Mouse (Mus musculus) lung, postnatal 14 days (tissue): Measurements from ENCODE around the gene Arl8b.
A peak's percentile ranks its signal among the peaks of the same experiment; 100 is the strongest.

Source experiments
- DNase-seq: peaks from one replicate; pipeline ENCODE4 v3.0.0; 2021

The Arl8b gene

DNA sequence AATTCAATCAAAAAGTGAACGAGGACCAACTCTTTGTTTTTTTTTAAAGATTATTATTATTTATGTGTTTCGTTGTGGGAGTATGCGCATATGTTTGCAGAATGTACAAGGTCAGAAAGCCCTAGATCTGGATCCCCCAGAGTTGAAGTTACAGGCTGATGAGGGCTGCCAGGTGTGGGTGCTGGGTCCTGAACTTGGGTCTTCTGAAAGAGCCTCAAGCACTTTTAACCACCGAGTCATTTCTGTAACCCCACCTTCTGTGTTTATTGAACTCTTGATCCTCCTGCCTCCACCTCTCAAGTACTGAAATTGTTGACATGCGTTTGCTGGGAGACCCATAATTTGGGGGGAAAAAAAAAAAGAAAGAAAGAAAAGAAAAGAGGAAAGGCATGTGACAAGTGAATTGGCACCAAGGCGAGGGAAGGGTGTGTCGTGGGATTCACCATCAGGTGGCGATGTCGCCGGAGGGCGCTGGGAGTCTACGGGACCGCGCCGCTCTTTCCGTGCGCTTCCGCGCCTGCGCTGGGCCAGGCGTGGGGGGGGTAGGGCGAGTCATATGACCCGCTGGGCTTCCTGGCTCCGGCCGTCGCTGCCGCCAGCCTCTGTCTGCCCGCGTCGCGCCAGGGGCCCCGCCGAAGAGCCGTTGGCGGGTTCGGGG is at the start of gene Arl8b:
TSS of gene Arl8b (plus strand) at position 574 of the 658 bp plus-strand sequence.
- DNase-seq = peak; percentile 98

DNA sequence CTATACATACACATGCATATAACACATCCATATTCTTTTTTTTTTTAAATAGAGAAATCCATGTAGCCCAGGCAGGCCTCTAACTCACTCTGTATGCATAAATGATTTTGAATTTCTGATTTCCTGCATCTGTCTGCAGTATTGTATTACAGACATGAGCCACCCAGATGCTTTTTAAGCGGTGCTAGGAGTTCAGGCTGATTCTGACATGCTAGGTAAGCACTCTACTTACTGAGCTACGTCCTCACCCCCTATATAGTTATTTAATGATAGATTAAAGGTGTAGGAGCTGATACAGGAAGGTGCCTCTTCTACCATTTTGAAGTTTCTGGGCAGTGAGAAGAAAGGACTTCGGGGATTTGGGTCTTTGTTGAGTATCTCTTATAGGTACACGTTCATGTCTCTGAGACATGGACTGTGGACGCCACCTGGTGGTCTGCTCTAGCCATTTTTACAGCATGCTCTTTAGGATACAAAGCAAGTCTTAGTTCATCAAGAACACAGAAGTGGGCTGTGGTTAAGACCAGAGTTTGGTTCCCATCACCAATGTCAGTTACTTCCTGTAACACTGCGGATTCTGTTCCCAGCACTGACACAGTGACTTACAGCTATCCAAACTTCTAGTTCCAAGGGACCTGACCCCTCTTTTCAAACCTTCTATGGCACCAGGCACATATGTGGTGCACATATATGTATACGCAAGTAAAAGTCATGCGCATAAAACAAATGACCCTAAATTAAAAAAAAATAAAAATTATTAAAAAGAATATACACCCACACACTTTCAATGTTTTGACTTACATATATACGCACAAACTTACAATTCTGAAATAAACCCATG is 46.8 kb upstream of the Arl8b start:
- peak; percentile 77 for DNase-seq

DNA sequence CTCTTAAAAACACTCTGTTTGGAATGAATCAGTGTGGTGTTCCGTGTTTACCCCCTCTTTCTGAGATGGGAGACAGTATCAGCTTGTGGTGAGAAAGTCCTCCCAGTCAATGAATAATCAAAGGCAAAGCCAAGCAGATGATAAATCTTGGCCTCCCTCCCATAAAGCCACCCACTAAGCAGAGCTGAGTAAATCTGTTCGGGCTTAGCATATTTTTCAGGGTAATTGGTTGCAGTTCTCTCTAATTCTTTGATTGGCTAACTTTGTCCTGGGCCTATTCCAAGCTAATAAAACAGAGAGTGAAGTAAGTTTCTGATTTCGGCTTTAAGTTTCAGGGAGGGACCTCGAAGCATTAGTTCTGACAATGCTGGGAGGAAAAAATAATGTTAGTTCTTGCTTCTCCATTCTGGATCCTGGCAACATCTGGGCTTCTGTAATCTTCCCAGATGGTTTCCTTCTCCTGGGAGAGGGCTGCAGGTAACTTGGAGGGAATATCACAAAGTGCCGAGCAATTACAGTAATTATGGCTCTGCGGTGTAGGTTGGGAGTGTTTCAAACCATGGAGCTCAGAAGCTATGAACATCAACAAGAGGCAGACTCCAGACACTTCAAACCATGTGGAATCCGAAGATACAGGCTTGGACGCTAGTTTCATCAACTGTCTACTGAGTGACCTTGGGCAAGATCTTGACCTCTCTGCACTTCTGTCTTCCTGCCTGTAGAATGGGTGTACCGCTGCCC is 44.3 kb upstream of the Arl8b start:
- DNase-seq = no peak

DNA sequence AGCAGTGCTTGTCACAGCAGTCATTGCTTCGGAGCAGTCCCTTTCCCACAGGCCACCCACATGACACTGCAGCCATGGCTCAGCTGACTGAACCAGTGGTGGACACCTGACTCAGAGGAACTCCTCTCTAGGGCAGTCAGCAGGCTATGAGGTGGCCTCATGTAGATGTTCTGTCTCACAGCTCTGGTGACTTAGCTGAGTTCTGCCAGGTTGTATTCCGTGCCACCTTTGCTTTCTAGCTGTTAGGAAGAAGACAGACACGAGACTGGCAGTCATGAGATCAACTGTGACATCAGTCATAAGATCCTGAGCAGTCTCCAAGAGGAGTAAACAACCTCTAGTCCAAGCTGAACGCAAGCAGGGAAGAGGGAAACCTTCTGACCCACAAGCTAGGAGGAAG is 42.3 kb upstream of the Arl8b start:
- no peak for DNase-seq

DNA sequence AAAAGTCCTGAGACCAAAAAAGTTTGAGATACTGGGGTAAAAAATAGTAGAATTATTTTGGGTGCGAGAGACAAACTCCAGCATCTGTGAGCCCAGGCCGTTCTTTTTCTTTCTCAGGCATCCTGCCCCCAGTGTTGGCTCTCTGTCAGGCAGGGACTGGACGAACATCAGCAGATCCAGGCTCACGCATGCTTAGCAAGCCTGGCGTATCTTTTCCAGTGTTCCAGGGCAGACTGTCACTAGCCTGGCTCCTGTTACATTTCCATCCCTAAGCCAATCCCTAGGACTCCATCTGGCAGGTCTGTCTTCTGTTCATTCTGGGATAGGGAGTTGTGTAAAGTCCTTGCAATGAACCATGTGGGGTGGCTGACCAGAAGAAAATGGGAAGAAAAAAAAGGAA is 39.2 kb upstream of the Arl8b start:
- DNase-seq = no peak

DNA sequence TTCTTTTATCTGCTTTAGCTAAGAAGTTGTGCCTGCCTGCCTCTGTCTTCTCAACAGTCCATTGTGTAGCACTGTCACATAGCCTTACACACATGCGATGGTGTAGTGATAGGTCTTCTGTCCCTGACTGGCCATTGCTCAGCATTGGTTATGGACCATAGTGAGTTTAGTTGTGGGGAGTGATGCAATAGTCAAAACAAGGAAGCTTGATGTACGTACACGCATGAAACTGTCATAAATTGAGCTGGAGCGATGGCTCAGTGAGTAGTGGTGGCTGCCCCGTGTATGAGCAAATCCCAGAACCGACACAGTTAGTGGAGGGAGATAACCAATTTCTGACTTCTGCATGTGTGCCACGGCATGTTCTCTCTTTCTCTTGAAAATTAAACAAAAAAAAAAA is 31.6 kb upstream of the Arl8b start:
- DNase-seq = no peak

DNA sequence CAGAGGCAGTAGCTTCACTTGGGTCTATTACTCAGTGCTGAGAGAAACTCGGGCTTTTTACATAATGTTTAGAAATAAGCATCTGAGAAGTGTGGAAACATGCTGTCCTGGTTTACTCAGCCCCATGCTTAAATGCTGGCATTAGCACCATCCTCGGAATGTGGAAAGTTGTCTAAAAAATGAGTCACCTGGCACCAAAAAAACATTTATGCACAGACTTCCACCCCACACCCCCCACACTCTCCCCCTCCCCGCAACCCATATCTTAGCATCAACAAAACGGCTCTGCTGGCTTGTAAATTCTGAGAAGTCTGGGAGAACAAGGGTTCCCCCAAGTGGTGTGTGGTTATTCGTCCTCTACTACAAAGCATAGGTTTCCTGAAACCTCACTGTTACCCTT is 30.5 kb upstream of the Arl8b start:
- DNase-seq = no peak

DNA sequence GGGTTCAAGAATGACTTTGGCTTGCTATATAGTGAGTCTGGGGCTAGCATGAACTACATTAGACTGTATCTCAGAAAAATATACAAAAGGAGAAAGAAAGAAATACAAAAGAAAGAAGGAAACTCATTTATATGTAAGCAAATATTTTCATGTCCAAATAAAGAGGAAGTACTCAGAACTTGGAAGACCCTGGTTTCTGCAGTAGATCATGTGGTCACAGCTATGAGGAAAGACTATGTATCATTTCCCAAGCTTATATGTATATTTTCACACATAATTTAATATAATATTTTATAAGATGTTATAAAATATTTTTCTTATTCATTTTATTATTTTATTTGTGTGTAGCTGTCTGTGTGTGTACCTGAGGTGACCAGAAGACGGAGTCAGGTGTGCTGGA is 29.4 kb upstream of the Arl8b start:
- no peak for DNase-seq

DNA sequence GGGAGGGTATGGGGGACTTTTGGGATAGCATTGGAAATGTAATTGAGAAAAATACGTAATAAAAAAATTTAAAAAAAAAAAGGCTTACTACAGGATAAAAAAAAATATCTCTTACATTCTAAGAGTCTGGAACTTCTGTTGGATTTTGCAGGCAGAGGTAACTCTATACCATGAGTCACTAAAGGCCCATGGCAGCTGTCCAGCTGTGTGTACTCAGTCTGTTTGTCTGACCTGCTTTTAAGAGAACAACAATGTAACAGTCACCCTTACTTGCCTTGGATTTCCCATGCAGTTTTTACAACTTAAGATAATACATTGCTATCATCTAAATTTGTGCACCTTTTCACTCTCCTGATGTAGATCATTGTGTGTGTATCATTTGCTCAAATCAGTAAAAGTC is 28.5 kb upstream of the Arl8b start:
- no peak for DNase-seq

DNA sequence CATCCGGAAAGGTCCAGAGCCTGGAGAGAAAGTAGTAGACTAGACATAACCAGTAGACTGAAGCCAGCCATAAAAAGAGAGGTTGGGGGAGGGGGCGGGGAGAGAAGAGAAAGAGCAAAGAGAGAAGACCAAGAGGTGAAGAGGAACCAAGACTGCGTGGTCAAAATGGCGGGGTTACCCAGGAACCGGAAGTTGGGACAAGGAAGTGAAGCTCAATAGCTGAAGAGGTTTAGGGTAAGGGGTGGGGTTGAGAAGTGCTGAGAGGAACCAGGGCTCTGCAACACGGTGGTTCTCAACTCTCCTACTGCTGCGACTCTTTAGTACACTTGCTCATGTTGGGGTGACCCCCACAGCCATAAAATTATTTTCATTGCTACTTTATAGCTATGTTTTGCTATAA is 27.0 kb upstream of the Arl8b start:
- DNase-seq = no peak

DNA sequence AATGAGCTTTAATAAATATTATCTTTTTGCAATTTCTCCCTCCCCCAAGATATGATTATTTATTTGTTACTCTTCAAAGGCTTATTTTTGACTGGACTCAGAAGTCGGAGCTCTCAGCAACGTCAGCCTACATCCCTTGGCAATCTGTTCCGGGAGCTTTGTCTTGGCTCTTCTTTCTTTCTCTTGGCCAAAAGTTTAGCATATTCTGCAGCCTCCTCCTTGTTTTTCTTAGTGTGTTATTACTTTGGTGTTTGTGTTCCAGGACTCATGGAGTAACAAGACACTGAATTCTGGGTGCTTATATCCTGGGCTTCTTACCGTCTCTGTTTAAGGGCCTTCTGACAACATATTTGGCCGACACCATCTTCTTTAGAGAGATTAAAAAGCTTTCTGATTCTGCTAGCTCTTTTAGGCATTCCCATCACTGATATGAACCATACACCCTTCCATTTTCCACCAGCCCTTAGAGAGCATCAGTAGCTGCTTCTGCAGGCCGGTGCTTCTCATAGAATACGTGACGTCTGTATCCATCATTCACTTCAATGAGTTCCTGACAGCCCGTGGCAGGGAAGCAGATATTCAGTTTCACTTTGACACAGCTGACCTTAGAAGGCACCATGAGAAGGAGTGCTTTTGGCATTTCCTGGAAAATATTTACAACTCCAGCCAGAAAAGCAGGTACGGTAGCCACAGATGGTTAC is 23.8 kb upstream of the Arl8b start:
- DNase-seq = no peak

DNA sequence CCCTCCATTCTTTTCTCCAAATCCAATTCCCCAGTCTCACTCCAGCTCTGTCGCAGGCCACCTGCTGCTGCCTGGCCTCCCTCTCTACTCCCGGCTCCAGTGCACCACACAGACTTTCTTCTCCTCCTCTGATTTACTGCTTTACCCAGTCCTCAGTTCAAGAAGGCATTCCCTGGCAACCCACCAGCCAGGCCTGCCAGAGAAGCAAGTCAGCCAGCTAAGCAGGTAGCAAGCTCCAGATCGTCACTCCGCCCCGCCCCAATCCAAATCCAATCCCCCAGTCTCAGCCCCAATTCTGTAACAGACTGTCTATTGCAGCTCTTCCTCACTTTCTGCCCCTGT is 23.2 kb upstream of the Arl8b start:
- no peak for DNase-seq

DNA sequence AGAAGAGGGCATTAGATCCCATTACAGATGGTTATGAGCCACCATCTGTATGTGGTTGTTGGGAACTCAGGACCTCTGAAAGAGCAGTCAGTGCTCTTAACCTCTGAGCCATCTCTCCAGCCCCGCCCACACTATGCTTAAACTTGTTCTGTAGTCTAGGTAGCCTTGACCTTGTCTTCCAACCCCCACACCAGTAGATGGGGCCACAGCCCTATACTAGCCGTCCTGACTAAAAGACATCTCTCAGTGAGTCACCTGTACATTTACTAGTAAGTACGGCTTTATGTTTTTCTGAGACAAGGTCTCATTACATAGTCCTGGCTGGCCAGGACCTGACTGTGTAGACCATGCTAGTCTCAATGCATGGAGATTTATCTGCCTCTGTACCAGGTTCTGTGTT is 12.0 kb upstream of the Arl8b start:
- DNase-seq = no peak

DNA sequence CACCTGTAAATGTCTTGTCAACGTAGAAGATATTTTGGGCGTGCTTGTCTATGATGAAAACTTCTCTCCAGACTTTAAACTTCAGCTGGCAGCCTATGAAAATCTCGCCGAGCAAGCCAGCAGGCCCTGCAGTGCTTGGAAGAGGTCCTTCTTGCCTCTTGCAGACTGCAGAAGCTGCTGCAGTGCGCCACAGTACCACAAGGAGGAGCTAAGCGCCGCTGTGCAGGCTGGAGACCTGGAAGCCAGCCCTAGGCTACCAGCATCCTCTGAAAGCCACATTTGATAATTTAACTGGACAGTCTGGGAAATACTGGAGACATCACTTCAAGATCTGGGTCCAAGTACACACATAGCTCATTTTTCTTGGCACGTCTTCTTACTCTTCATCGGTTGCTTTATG is 10.0 kb upstream of the Arl8b start:
- DNase-seq = peak; percentile 88

DNA sequence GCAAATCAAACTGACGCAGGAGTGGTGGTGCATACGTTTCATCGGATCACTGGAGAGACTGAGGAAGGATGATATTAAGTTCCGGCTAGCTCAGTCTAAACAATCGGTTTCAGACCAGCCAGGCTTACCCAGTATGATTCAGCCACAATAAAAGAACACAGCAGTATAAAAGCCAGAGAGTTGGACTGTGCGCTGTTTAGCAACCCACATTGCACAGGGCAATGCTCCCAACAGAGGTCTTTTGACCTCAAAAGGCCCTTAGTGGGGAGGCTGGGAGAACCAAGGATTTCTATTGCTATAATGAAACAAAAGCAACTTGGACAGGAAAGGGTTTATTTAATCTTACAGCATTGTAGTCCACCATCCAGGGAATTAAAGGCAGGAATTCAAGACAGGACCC is 9.4 kb upstream of the Arl8b start:
- DNase-seq = no peak

DNA sequence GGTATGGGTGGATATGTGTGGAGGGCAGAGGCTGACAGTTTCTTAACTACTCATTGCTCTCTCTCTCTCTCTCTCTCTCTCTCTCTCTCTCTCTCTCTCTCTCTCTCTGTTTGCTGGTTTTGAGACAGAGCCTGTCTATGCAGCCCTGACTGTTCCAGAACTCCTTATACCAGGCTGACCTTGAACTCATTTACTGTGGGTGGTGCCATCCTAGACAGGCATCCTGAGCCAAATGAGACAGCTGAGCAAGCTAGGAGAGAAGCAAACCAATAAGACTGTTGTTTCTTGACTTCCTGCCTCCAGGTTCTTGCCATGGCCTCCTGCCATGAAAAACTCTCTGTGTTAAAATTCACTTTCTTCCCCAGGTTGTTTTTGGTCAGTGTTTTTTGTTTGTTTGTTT is 6.6 kb upstream of the Arl8b start:
- no peak for DNase-seq

DNA sequence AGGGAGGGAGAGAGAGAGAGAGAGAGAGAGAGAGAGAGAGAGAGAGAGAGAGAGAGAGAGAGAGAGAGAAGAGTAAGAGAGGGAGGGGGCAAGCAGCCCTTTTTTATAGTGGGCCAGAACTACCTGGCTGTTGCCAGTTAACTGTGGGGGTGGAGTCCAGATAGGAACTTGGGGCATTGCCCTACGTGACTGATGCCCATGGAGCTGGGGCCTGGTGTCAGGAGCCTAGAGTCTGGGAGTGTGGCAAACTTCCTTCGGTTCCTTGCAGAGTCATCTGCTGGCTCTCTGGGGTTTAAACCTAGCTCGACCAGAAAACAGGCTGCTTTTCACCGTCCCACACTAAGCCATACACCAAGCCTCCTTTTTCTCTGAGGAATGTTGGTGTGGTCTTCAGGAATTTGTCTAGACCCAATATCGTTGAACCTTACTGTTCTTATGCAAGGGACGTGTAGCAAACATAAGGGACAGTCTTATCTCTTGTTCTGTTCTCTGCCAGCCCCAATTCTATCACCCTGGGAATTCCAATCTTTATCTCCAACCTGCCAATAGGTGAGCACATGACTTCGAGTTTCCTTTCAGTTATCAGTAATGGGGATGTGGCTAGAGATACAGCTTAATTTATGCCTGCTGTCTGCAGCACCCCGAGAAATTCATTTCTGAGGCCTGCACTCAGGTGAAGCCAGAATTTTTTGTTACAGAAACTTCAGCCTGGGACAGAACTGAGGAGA is 5.2 kb upstream of the Arl8b start:
- no peak for DNase-seq

DNA sequence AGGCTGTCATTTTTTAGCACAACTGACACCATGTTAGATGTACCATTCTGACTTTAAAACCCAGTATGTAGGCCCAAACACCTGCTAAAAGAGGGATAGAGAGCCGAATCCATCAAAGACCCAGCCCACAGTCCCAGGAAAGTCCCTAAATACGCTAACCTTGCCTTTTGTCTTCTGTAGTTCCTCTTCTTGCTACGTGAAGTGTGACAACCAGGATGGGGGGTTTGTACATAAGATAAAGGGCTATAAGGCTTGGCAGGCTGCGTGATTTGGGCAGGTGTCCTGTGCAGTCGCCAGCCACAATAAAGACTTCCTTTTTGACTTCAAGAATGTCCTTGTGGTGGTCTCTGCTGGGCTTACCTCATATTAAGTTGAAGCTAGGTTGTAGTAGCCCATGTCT is 4.5 kb upstream of the Arl8b start:
- no peak for DNase-seq

DNA sequence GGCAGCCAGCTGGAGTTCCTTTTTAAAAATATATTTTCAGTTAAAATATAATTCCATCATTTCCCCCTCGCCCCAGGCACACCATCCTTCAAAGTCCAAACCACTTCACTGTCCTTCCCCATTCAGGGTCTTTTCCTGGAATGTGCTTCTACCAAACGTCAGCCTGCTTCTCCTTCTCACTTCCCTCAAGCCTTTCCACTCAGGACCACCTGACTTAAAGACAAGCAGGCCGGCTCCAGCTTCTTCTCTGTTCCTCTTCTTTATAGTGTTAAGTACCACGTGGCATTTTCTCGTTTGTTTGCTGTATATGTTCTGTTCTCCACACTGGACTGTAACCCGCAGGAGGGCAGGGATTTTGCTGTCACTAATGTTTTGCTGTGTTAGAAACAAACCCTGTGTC is 1.0 kb upstream of the Arl8b start:
- no peak for DNase-seq

DNA sequence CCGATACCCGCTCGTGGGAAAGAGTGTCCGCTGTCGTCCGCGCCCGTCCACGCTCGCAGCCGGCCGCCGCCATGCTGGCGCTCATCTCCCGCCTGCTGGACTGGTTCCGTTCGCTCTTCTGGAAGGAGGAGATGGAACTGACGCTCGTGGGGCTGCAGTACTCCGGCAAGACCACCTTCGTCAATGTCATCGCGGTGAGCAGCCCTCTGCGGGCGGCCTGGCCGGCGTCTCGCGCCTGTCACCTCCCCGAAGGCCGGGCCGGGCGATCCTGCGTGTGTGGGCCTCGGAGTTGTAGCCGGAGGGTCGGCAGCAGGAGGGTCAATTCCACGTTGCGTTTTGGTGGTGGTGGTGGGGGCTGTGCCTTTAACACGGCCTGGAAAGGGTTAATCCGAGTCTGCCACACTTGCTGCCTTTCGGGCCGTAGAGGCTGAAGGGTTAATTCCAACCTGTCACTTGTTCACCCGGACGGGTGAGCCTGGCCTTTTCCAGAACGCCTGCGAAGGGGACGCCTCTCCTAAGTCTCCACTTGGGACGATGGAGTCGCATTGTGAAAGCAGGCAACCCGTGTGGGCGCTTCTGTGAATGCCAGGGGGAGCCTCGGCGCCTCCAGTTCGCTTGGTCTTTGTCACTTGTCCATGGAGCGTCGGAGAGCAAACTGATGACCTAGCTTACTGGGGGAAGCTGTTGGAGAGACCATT is 434 bp downstream of the Arl8b start:
- DNase-seq = peak; percentile 31

DNA sequence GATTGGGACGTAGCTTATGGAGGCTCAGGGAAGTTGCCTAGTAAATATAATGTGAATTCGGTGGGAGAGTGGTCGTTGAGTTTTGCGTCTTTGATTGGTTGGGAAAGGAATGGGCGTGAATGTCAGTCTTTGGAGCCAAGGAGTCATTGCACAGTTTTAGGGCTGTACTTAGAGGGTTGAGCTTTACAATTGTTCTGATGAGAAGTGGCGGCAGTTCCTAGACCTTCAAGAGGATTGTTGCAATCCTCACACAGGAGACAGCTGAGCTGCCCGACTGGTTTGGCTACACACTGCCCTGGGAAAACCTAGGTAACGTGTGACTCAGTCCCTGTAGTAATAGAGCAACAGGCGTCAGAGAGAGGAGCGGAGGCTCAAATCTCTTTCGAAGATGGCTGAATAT is 1.2 kb downstream of the Arl8b start:
- peak; percentile 49 for DNase-seq

DNA sequence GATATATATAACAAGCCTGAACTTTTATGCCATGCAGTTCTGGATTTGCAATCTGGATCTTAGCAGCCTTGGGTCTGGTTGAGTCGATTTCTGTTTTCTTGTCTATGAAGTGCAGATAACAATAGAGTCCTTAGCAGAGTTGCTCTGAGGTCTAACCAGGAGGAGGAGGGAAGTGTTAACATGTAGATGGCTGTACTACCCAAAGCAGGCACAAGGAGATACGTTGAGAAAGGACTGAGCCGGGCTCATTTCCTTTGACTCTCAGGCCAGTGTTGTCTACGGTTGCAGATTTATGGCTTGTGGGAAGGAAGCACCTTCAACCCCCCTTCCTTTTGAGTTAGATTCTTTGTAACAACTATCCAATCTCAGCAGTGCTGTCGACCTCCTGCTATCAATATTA is 1.9 kb downstream of the Arl8b start:
- DNase-seq = no peak
